Mouse (Mus musculus) brown adipose tissue, adult 24 weeks (tissue): ENCODE measurements around the gene Bsnd. TPM values are rescaled to one million over a fixed set of nuclear protein-coding genes. Genes with fewer than 3 reads are reported as not detected.

Experiments
- H3K27ac ChIP-seq: fragments of 200-500 bp; replicated peaks from 2 replicates; pipeline ENCODE4 v1.5.1; 2012; ENCODE audit warnings: low read depth, mild to moderate bottlenecking, low read length
- H3K4me1 ChIP-seq: fragments of 200-500 bp; 2 replicates; pipeline ENCODE4 v1.6.1; 2012; ENCODE audit warnings: low read length, mixed read lengths; ENCODE audit not compliant: control insufficient read depth, insufficient read depth, insufficient read length
- H3K4me3 ChIP-seq: fragments of 200-500 bp; 2 replicates; pipeline ENCODE4 v1.5.1; 2012; ENCODE audit warnings: low read depth, mild to moderate bottlenecking, low read length, moderate library complexity; ENCODE audit not compliant: insufficient read depth
- polyA plus RNA-seq: library from polyadenylated mRNA; stranded (reverse); fragments of >200 nt; gene quantifications from 2 replicates; pipeline ENCODE4 v1.2.4, GENCODE M21; 2012; ENCODE audit not compliant: missing spikeins, insufficient read depth, insufficient read length

The Bsnd gene
- polyA plus RNA-seq, 1 experiment: not detected

GRCm38 (mm10) chr4:106454541-106454940 lies 37.5 kb downstream of the Bsnd start:
- Histone ChIP-seq H3K4me3 (no peak overlapping the region), H3K4me1 (no peaks in the 10 kb centered on the region), H3K27ac (no peak overlapping the region)

- H3K4me1 ChIP-seq: no peaks in the 10 kb centered on the region
- H3K4me3 ChIP-seq: no peak overlapping the region
- no peak overlapping the region for H3K27ac ChIP-seq
These were observed 38.6 kb downstream of the Bsnd start for GRCm38 (mm10) chr4:106453516-106453915.

- H3K4me1 ChIP-seq: no peaks in the 10 kb centered on the region
- no peak overlapping the region for H3K4me3 ChIP-seq
- no peak overlapping the region for H3K27ac ChIP-seq
These were observed 39.0 kb downstream of the Bsnd start for GRCm38 (mm10) chr4:106453108-106453507.

- Histone ChIP-seq H3K4me1 (no peaks in the 10 kb centered on the region), H3K27ac (no peak overlapping the region), H3K4me3 (no peak overlapping the region)
These were observed 39.7 kb downstream of the Bsnd start for GRCm38 (mm10) chr4:106452401-106452800.

GRCm38 (mm10) chr4:106449306-106449705 lies 42.8 kb downstream of the Bsnd start:
- H3K4me1 ChIP-seq: no peaks in the 10 kb centered on the region
- no peak overlapping the region for H3K4me3 ChIP-seq
- no peak overlapping the region for H3K27ac ChIP-seq

- no peaks in the 10 kb centered on the region for H3K4me1 ChIP-seq
- no peak overlapping the region for H3K4me3 ChIP-seq
- H3K27ac ChIP-seq: no peak overlapping the region
These were observed 48.9 kb downstream of the Bsnd start for GRCm38 (mm10) chr4:106443182-106443581.

DNA sequence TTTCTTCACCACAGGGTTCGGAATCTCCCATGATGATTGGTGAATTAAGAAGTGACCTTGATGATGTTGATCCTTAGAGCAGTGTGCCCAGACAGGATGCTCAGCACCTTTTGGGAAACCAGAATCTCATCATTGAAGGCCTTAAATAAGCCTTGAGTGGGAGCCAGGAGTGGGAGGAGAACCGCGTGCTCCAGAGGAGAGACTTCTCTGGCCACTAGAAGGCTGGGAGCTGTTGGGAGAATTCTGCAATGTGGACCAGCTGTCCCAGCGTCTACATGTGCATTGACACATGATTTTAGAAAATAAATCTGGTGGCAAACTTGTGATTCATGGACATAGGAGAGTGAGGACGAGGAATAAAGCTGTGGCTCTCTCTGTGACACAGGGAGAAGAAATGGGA lies 53.3 kb downstream of the Bsnd start:
- H3K27ac ChIP-seq: no peak overlapping the region
- no peak overlapping the region for H3K4me3 ChIP-seq
- no peaks in the 10 kb centered on the region for H3K4me1 ChIP-seq

DNA sequence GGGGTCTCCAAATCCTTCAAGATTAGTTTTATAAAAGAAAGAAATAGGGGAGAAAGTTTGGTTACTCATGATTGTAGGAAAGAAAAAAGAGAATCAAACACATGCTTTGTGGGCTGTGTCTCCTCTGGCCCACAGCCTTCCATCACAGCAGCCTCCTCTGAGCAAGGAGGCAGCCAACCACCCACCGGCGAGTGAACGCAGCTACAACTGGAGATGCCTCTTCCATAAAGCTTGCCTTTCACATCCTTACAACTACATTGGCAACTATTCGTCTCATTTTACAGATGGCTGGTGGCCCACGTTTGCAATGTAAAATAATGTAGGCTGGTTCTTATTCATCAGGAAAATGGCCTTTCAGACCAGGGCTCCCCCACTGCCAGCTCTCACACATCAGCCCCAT lies 54.9 kb downstream of the Bsnd start:
- no peak overlapping the region for H3K4me3 ChIP-seq
- H3K27ac ChIP-seq: no peak overlapping the region
- no peaks in the 10 kb centered on the region for H3K4me1 ChIP-seq

GRCm38 (mm10) chr4:106436475-106436874 lies 55.6 kb downstream of the Bsnd start:
- Histone ChIP-seq H3K4me3 (no peak overlapping the region), H3K27ac (no peak overlapping the region), H3K4me1 (no peaks in the 10 kb centered on the region)

GRCm38 (mm10) chr4:106435426-106435825 lies 56.7 kb downstream of the Bsnd start:
- Histone ChIP-seq H3K4me3 (no peak overlapping the region), H3K27ac (no peak overlapping the region), H3K4me1 (no peaks in the 10 kb centered on the region)

Other genes starting within 250 kb of the Bsnd start
- gene Usp24, start 176.1 kb downstream of the Bsnd start, polyA plus RNA-seq: 17.2 and 17.7 TPM in 2 replicates
- not detected in 2 replicates for gene Pcsk9, start 28.0 kb downstream of the Bsnd start, polyA plus RNA-seq
- 9.0 and 24.0 TPM in 2 replicates for gene Dhcr24, start 68.8 kb upstream of the Bsnd start, polyA plus RNA-seq
- not detected in 2 replicates for gene Lexm, start 125.0 kb upstream of the Bsnd start, polyA plus RNA-seq
- not detected in 2 replicates for gene Ttc22, start 130.1 kb upstream of the Bsnd start, polyA plus RNA-seq
- 4.9 and 5.8 TPM in 2 replicates for gene Pars2, start 158.8 kb upstream of the Bsnd start, polyA plus RNA-seq
- gene Ttc4, start 186.7 kb upstream of the Bsnd start, polyA plus RNA-seq: 15.9 and 18.4 TPM in 2 replicates
- not detected in 2 replicates for gene Mroh7, start 238.6 kb upstream of the Bsnd start, polyA plus RNA-seq
- gene Fam151a, start 241.6 kb upstream of the Bsnd start, polyA plus RNA-seq: not detected in 2 replicates